Mouse (Mus musculus) erythroid progenitor cell, adult 5-6 weeks (primary cell): ENCODE measurements around the gene Cux2. TPM values are rescaled to one million over a fixed set of nuclear protein-coding genes. Genes with fewer than 3 reads are reported as not detected.
A peak's percentile ranks its signal among the peaks of the same experiment; 100 is the strongest.

Source experiments
- ATAC-seq: replicated peaks from 2 replicates; pipeline ENCODE4 v1.8.0; 2016; ENCODE audit warnings: moderate number of reproducible peaks, mild to moderate bottlenecking, moderate TSS enrichment, inconsistent platforms; ENCODE audit not compliant: poor library complexity, low FRiP score, severe bottlenecking
- total RNA-seq, 2 experiments: library from RNA; stranded (forward) in 1 of 2; stranded (reverse) in 1 of 2; fragments of 150-400 nt in 1 of 2; fragments of 186-747, 209-891 nt in 1 of 2; gene quantifications; 2 replicates each; pipeline versions ENCODE4 v1.2.3 to v1.2.4; 2015 to 2017; ENCODE audit warnings: low replicate concordance in 2 of 2

Cux2 gene
- total RNA-seq, 2 experiments from 2014 or later = not detected

- ATAC-seq = no peak
Observed at GRCm38 (mm10) chr5:122062479-122062878, 12.6 kb upstream of the Cux2 start.

GRCm38 (mm10) chr5:122060767-122061333 lies 10.9 kb upstream of the Cux2 start:
- ATAC-seq = no peak

DNA sequence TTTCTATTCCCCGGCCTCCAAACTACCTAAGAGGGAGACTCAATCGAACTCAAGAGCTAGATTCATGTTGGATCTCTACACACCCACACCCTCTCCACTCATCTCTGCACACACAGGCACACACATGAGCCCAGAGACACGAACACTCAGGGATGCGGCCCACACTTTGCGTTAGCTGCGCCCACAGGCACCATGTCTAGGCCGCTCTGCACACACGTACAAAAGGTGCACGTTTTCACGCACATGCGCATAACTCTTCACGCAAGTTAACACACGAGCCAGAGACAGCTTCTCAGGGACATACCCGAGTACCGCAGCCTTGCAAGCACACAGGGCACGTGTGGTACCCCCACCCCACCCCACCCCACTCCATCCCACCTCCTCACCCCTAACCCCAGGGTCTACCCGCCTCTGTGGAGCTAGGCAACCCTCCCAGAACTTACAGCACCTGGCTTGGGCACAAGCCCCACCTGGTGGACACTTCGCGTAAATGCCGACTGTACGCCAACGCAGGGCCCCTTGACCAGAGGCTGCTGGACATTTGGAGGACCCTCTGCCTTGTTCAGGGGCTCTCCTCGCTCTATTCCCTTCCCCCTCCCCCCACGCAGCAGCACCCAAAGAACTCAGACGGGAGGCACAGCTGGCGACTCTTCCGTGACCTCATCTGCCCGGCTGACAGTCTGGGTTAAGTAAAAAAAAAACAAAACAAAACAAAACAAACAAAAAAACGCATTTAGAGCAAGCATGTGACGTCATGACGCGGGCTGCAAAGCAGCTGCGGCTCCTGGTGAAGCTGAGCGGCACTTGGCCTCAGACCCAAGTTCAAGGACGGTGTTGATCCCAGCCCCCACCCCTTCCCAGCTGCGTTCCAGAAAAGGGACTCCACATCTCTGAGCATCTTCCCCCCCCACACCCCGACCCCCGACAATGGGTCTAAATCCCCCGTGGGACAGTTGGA lies 9.4 kb upstream of the Cux2 start:
- no peak for ATAC-seq

DNA sequence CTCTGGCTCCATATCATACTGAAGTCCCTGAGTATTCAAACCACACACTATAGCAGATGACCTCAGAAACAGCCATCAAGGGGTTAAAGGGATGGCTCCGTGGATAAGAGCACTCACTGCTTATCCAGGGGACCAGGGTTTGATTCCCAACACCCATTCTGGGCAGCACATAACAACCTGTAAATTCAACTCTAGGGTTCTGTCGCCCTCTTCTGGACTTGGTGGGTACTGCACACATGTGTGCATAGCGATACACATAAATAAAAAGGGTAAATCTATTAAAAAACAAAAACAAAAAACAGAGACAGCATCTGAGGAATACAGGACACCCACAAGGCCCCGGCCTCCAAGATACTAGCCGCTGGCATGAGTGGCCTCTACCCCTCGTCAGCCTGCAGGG lies 7.7 kb upstream of the Cux2 start:
- ATAC-seq = 0 out of 2 replicates have a peak, but pooled peaks have one; percentile 23

DNA sequence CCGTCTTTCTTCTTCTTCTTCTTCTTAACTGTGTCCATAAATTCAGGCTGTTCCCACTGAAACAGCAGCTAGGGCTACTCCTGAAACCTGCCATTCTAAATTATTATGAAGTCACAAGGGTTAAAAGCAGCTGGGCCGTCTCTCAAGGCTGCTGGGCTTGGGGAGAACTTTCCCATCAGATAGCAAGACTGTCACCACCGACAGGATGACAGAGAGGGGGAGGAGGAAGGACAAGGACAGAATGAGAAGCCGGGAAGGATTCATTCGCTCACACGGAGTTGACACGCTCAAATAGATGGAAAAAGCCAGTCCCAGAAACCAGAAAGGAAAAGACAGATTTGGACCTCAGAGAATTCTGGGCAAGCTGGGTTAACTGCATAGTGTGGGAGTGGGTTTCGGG lies 6.7 kb upstream of the Cux2 start:
- ATAC-seq = no peak

DNA sequence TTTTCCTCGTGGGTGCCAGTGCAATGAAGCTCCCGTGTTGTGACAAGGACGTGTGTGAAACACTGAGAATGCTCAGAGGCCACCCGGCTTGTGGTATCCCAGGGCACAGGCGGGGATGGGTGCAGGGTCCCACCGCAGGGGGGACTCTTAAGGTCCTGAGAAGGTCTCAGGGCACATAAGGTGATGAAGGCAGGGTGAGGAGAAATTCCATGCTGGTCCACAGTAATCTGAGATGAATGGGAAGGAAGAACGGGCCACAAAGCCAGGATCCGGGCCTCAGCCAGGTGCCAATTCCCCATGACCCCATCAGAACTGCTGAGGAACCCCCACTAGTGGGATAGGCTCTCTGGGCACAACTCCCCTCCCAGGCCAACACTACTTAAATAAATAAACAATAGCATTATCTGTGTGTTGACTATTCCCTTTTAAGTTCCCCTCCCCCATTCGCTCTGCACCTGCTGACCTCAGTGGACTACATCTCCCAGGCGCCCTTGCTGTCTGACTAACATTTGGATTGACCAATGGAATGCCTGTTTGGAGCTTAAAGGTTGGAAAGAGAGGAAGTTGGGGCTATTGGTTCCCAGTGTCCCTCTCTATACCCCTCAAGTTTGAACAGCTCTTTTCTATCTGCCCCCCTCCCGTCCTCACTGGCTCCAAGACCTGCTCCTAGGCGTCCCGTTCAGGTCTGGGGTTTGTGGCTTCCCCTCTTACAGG lies 4.4 kb upstream of the Cux2 start:
- no peak for ATAC-seq

GRCm38 (mm10) chr5:122053587-122053986 lies 3.7 kb upstream of the Cux2 start:
- ATAC-seq = no peak

GRCm38 (mm10) chr5:122050832-122051105 lies 867 bp upstream of the Cux2 start:
- ATAC-seq = no peak

DNA sequence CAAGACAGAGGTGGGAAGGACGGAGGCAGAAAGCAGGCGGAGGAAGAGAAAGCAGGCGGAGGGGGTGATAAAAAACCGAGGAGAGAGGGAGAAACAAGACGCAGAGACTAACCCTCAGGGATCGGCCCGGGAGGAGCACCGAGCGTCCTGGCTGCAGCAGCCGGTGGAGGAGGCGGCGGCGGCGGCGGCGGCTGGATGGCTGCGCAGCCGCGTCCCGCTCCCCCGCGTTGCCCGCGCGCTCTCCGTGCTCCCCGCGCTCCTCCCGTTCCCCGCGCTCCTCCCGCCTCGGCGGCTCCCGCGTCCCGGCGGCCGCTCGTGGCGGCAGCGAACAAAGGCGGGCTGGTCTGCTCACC lies 262 bp downstream of the Cux2 start:
- ATAC-seq = no peak

DNA sequence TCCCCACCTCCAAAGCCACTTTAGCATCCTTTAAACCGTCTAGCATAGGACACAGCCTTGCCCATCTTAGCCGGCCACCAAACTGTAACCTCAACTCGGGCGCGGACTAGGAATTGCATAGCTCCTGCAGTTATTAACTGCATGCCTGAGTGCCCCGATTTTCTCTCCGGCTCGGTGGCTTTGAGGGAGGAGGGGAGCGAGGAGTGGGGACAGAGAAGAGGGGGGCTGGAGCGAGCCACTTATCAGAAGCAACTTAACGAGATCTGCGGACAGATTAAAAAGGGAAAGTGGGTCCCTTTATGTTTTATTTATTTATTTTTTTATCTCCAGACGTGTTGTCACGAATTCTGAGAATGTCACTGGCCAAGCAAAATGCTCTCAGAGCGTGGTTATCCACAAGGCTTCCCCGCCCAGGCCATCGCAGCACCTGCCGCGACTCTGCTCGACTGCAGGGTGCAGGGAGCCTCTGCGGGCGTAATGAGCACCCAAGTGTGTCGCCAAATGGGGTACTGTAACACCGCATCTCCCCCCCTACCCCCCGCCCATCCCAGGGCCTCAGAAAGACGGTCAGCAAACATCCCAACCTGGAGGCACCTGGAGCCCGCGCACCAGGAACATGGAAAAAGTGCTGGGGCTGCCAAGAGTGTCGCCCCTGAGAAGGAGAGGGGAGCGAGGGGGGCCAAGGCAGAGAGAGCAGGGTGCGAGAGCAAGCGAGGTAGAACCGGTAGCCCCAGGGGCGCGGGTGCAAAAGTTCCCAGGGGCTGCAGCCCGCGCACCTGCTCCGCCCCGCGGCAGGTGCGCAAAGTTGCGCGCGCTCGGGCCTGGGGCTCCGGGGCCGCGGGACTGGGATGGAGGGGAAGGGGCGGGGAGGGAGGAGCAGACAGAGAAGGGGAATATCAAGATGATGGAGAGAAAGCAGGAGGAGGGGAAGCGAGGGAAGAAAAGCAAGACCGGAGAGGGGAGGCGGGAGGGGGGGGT lies 927 bp downstream of the Cux2 start:
- ATAC-seq = no peak

GRCm38 (mm10) chr5:122048252-122048651 lies 1.6 kb downstream of the Cux2 start:
- ATAC-seq = no peak

DNA sequence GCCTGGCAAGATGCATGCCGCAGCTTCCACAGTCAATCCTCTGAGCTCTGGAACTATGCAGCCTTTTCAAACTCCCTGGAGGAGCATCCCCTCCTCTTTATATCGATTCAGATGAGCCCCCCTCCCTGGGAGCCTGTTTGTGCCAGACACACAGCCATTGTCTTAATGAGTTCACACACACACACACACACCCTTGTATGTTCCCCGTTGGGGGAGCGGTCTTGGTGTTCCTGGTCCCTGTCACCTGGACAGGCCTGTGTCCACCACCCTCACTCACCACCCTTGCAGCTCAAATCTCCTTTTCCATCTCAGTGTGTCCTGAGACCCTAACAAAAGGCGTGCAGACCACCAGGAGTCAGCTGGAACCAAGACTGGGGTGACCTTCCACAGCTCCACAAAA lies 2.1 kb downstream of the Cux2 start:
- ATAC-seq = no peak

DNA sequence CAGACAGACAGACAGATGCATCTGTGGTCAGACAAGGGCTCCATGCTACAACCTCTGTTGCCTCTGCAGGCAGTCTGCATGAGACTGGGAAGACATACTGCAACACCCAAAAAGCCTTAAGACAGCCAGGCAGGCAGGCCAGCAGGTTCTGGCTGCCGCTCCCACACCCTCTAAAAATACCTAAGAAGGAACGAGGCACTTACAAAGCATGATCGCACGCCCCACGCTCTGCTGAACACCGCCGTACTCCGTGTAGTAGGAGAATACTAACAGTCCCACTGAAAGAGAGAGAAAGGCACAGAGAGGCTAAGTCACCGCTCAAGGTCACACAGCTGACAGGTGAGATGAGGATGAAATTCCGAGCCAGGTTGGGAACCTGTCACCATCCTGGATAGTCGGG lies 6.3 kb downstream of the Cux2 start:
- no peak for ATAC-seq

GRCm38 (mm10) chr5:122035278-122035677 lies 14.6 kb downstream of the Cux2 start:
- no peak for ATAC-seq

DNA sequence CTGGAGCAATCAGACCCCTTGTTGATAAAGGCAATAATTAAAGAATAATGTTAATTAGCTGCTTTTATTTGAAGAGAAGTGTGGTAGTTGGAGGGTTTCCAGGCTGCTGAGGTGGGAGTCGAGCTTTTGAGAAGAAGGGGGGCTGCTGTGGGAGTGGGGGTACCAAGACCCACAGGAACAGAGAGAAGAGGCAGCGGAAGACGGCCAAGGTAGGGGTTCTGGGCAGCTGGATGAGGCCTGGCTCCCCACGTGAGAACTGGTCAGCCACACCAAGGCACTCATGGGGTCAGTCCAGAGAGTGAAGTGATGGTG lies 16.8 kb downstream of the Cux2 start:
- no peak for ATAC-seq

DNA sequence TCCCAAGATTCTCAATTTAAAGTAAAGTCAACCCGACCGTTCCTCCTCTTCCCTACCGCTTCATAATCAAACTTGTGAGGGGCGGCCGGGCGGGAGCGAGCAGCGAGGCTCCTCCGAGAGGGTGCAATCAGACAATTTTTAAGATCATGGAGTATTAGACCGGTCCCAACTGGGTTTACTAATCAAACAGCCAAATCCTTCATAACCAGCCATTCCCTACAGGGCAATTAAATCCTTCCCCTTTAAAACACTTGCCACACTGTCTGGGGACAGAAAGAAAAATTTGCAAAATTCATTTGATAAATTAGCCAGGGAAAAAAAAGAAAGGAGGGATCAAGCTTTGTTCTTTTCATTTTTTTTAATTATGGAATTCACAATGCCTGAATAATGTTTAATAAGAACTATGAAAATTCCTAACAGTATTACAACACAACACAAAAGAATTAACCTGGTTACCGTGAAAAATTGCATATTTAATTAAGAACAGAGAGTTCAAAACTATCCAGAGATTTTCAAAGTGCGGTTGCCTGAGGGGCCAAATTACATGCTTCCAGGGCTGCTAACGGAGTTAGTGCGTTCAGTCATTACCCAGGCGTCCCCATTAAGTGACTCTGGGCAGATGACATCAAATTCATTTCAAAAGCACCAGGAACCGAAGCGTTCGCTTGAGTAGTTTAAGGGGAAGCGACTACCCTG lies 17.3 kb downstream of the Cux2 start:
- no peak for ATAC-seq

GRCm38 (mm10) chr5:122031146-122031545 lies 18.8 kb downstream of the Cux2 start:
- ATAC-seq = no peak

DNA sequence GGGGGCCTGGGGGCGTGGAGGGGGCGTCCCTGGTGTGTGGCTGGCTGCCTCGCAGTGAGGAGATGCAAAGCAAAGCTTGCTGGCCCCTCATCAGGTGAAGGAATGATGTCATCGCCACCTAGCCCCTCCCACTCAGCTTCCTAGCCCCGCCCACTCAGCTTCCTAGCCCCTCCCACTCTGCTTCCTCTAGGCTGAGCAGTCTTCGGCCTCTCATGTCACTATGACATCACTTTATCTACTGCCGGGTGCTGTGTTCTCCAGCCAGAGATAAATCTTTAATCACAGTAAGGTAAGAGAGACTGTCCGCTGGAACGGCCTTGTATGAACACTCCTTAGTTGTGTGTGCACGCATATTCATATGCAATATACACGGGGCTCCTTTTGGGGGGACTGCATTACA lies 19.3 kb downstream of the Cux2 start:
- no peak for ATAC-seq

DNA sequence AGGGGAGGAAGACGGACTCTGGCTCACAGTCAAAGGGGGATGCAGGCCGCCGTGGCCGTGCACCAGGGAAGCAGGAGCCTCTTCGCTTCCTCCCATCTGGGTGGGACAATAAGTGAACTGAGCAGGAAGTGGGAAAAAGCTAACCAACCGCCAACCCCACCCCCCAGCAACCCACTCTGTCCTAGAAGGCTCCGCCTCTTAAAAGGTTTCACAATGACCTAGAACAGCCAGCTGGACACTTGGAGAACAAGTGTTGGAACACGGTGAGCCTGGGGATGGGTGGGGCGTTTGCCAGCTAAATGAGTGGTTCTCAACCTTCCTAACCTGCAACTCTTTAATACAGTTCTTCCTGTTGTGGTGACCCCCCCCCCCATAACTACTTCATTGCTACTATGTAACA lies 23.1 kb downstream of the Cux2 start:
- no peak for ATAC-seq

GRCm38 (mm10) chr5:122026284-122026683 lies 23.6 kb downstream of the Cux2 start:
- ATAC-seq = no peak
